Mouse (Mus musculus): ENCODE measurements around the gene Papola.

- TF ChIP-seq POLR2A (IDR thresholded peaks at IDR 0.05; ENCODE audit: low read depth, low read length) (no peak), CTCF (conservative IDR thresholded peaks at IDR 0.05; ENCODE audit: insufficient read depth, insufficient read length, low read depth, low read length) (no peak)
Observed at GRCm38 (mm10) chr12:105807416-105807815, 22.9 kb downstream of the Papola start.
